Mouse (Mus musculus): Measurements from ENCODE around the gene Gja5. TPM values are rescaled to one million over a fixed set of nuclear protein-coding genes. Genes with fewer than 3 reads are reported as not detected.
"Not testable (repeated sequence)": the region's sequence is repeated elsewhere in the genome, so short reads cannot be mapped to it uniquely, and the experiment has no call there.

Gene Gja5
- polyA plus RNA-seq, 1 experiment from 2014 or later, result 12.4 TPM

DNA sequence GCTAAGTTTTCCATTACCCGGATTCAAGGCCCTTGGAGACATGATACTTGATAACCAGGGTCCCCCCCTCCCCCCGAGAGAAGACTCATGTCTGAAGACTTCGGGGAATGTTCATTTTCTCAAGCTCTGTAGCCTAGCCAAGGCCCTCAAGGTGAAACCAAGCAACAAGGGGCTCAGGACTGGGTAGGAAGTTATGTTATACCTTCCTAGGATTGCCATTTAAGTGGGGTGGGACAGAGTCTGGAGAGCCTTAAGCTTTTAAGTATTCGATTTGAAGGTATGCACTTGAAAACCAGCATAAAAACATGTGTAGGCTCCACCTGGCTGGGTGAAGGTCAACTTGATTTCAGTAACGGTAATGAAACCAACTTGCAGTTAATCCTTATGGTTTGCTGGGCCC, 154.2 kb downstream of the Gja5 start:
- TF ChIP-seq CTCF (IDR thresholded peaks at IDR 0.05; ENCODE audit: low read depth), result no peak
- no peak overlapping the region for H3K4me2 ChIP-seq (ENCODE audit: low read length)
- ATAC-seq (replicated peaks; ENCODE audit: low FRiP score, low read depth) (no peak), DNase-seq (ENCODE audit: low spot score) (no peak)
- H3K9ac ChIP-seq (ENCODE audit: low read depth, low read length), result no peak overlapping the region
- H3K27me3 ChIP-seq (ENCODE audit: insufficient read depth, low read length), result no peaks in the 10 kb centered on the region
- H3K27ac ChIP-seq, result no peak overlapping the region
- H3K36me3 ChIP-seq (ENCODE audit: insufficient read depth, low read length), result no peaks in the 10 kb centered on the region
- no peaks in the 10 kb centered on the region for H3K9me3 ChIP-seq (replicated peaks; ENCODE audit: low read length)
- WGBS, result 78% methylated on average over 5 of the region's 5 CpGs
- no peak overlapping the region for H3K4me3 ChIP-seq (replicated peaks; ENCODE audit: low read depth, low read length)
- no peaks in the 10 kb centered on the region for H3K4me1 ChIP-seq (replicated peaks; ENCODE audit: insufficient read depth, low read length)

DNA sequence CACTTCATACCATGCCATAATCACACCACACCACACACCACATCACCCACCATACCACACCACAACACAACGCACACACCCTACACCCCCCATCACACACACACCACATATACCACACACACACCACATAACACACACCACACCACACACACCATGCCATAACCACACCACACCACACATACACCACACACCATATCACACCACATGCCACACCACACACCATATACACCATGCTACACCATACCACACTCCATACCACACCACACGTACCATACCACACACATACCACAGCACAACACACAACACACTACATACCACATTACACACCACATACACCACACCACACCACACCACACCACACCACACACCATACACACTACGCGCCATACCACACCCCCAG, 155.6 kb downstream of the Gja5 start:
- 97% methylated on average over 4 of the region's 4 CpGs for WGBS
- ATAC-seq (replicated peaks; ENCODE audit: low FRiP score, low read depth) (no peak), DNase-seq (ENCODE audit: low spot score) (no peak)
- Histone ChIP-seq H3K4me3 (replicated peaks; ENCODE audit: low read depth, low read length) (no peak overlapping the region), H3K36me3 (ENCODE audit: insufficient read depth, low read length) (no peaks in the 10 kb centered on the region), H3K4me2 (ENCODE audit: low read length) (no peak overlapping the region), H3K27ac (no peak overlapping the region), H3K9ac (ENCODE audit: low read depth, low read length) (no peak overlapping the region), H3K27me3 (ENCODE audit: insufficient read depth, low read length) (no peaks in the 10 kb centered on the region), H3K9me3 (replicated peaks; ENCODE audit: low read length) (no peaks in the 10 kb centered on the region), H3K4me1 (replicated peaks; ENCODE audit: insufficient read depth, low read length) (no peaks in the 10 kb centered on the region)
- no peak for TF ChIP-seq CTCF (IDR thresholded peaks at IDR 0.05; ENCODE audit: low read depth)

DNA sequence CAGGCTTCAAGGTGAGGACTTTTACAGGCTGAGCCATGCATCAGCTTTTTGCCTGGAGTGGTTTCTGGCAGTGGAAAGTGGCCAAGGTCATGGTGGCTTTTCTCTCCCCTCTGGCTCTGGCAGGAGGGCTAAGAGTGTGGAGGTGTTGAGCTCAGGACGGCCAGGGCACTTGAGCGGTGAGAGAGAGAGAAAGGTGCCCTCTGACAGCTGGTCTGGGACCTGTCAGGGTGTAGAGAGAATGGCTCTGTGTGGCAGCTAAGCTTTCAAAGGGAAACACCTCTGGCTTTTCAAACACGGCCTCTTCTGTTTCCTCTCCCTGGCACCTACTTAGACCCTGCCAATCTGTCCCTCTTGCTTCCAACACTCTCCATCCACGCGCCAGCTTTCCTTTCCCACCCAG, 158.3 kb downstream of the Gja5 start:
- 39% methylated on average over 5 of the region's 5 CpGs for WGBS
- no peak overlapping the region for H3K4me3 ChIP-seq (replicated peaks; ENCODE audit: low read depth, low read length)

GRCm38 (mm10) chr3:97064046-97064445, 159.6 kb downstream of the Gja5 start:
- Histone ChIP-seq H3K27me3 (ENCODE audit: insufficient read depth, low read length) (no peaks in the 10 kb centered on the region), H3K27ac (no peak overlapping the region), H3K4me1 (replicated peaks; ENCODE audit: insufficient read depth, low read length) (no peaks in the 10 kb centered on the region), H3K36me3 (ENCODE audit: insufficient read depth, low read length) (no peaks in the 10 kb centered on the region), H3K4me3 (replicated peaks; ENCODE audit: low read depth, low read length) (no peak overlapping the region), H3K9ac (ENCODE audit: low read depth, low read length) (no peak overlapping the region), H3K4me2 (ENCODE audit: low read length) (no peak overlapping the region), H3K9me3 (replicated peaks; ENCODE audit: low read length) (no peaks in the 10 kb centered on the region)
- ATAC-seq (replicated peaks; ENCODE audit: low FRiP score, low read depth) (no peak), DNase-seq (ENCODE audit: low spot score) (no peak)
- 43% methylated on average over 6 of the region's 6 CpGs for WGBS
- no peak for TF ChIP-seq CTCF (IDR thresholded peaks at IDR 0.05; ENCODE audit: low read depth)

More for the DNA sequence above, 158.3 kb downstream of the Gja5 start:
- ATAC-seq (replicated peaks; ENCODE audit: low FRiP score, low read depth) (no peak), DNase-seq (ENCODE audit: low spot score) (no peak)
- Histone ChIP-seq H3K9ac (ENCODE audit: low read depth, low read length) (no peak overlapping the region), H3K4me2 (ENCODE audit: low read length) (no peak overlapping the region), H3K27ac (no peak overlapping the region), H3K9me3 (replicated peaks; ENCODE audit: low read length) (no peaks in the 10 kb centered on the region), H3K27me3 (ENCODE audit: insufficient read depth, low read length) (no peaks in the 10 kb centered on the region), H3K36me3 (ENCODE audit: insufficient read depth, low read length) (no peaks in the 10 kb centered on the region), H3K4me1 (replicated peaks; ENCODE audit: insufficient read depth, low read length) (no peaks in the 10 kb centered on the region)
- TF ChIP-seq CTCF (IDR thresholded peaks at IDR 0.05; ENCODE audit: low read depth), result no peak

DNA sequence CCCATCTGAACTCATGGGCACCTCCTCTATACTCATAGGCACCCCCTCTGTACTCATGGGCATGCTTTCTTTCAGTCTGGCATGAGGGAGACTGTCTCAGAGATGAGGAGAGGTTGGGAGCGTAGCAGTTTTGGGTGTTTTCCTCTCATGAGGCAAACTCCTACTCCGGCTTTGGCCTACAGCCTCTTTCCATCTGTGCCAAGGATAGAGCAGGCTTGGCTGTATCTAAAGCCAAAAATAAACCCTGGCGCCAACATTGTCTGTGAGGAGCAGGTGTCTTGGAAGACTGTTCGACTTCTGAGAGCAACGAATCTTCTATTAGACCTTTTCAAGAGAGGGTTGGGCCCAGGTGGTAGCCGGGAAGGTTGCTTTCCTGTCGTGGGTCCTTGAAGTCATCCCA, 165.1 kb downstream of the Gja5 start:
- H3K9ac ChIP-seq (ENCODE audit: low read depth, low read length); H3K4me3 ChIP-seq (replicated peaks; ENCODE audit: low read depth, low read length); H3K4me1 ChIP-seq (replicated peaks; ENCODE audit: insufficient read depth, low read length); H3K4me2 ChIP-seq (ENCODE audit: low read length); H3K9me3 ChIP-seq (replicated peaks; ENCODE audit: low read length); DNase-seq (ENCODE audit: low spot score); ATAC-seq (replicated peaks; ENCODE audit: low FRiP score, low read depth); H3K27ac ChIP-seq; H3K27me3 ChIP-seq (ENCODE audit: insufficient read depth, low read length); H3K36me3 ChIP-seq (ENCODE audit: insufficient read depth, low read length): not testable (repeated sequence)
- WGBS, result 89% methylated on average over 7 of the region's 7 CpGs

DNA sequence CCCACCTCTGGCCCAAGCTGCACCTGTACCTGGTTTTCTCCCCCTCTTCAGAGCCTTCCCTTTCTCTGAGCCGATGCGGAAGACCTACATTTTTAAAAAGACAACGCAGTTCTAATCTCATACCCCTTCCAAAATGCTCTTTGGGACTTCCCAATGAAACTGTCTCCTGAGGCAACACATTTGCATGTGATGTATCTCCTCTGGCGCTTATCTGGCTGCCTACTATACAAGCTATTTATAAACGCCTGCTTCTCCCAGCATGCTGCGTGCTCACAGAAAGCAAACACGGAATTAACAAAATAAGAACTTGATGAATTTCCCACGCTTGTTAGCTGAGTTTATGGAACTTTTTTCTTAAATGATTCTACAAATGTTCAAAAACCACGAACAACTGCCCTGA, 167.4 kb downstream of the Gja5 start:
- DNase-seq (ENCODE audit: low spot score); H3K27me3 ChIP-seq (ENCODE audit: insufficient read depth, low read length): not testable (repeated sequence)

GRCm38 (mm10) chr3:97072361-97072760, 167.9 kb downstream of the Gja5 start:
- H3K4me2 ChIP-seq (ENCODE audit: low read length); H3K36me3 ChIP-seq (ENCODE audit: insufficient read depth, low read length); H3K27me3 ChIP-seq (ENCODE audit: insufficient read depth, low read length); ATAC-seq (replicated peaks; ENCODE audit: low FRiP score, low read depth); H3K9ac ChIP-seq (ENCODE audit: low read depth, low read length); H3K9me3 ChIP-seq (replicated peaks; ENCODE audit: low read length); H3K4me1 ChIP-seq (replicated peaks; ENCODE audit: insufficient read depth, low read length); H3K4me3 ChIP-seq (replicated peaks; ENCODE audit: low read depth, low read length); DNase-seq (ENCODE audit: low spot score); H3K27ac ChIP-seq: not testable (repeated sequence)
- WGBS, result 64% methylated on average over 5 of the region's 5 CpGs

More for the DNA sequence above, 167.4 kb downstream of the Gja5 start:
- WGBS, result 73% methylated on average over 9 of the region's 9 CpGs
- H3K36me3 ChIP-seq (ENCODE audit: insufficient read depth, low read length); H3K9ac ChIP-seq (ENCODE audit: low read depth, low read length); ATAC-seq (replicated peaks; ENCODE audit: low FRiP score, low read depth); H3K4me1 ChIP-seq (replicated peaks; ENCODE audit: insufficient read depth, low read length); H3K9me3 ChIP-seq (replicated peaks; ENCODE audit: low read length); H3K4me3 ChIP-seq (replicated peaks; ENCODE audit: low read depth, low read length); H3K27ac ChIP-seq; H3K4me2 ChIP-seq (ENCODE audit: low read length): not testable (repeated sequence)

GRCm38 (mm10) chr3:97075744-97076350, 171.4 kb downstream of the Gja5 start:
- not testable (repeated sequence) for H3K4me2 ChIP-seq (ENCODE audit: low read length); ATAC-seq (replicated peaks; ENCODE audit: low FRiP score, low read depth); H3K4me3 ChIP-seq (replicated peaks; ENCODE audit: low read depth, low read length); H3K9me3 ChIP-seq (replicated peaks; ENCODE audit: low read length); H3K27ac ChIP-seq; DNase-seq (ENCODE audit: low spot score); H3K36me3 ChIP-seq (ENCODE audit: insufficient read depth, low read length); H3K4me1 ChIP-seq (replicated peaks; ENCODE audit: insufficient read depth, low read length); H3K9ac ChIP-seq (ENCODE audit: low read depth, low read length); H3K27me3 ChIP-seq (ENCODE audit: insufficient read depth, low read length)
- WGBS, result 15% methylated on average over 2 of the region's 11 CpGs
